Mouse (Mus musculus) 416B (cell line): ENCODE measurements around the gene Mlf2.
"Not testable (repeated sequence)": the region's sequence is repeated elsewhere in the genome, so short reads cannot be mapped to it uniquely, and the experiment has no call there.

Experiments used
- DNase-seq: peaks from one replicate; pipeline ENCODE4 v3.0.0; 2011; ENCODE audit warnings: low read depth

The Mlf2 gene

GRCm38 (mm10) chr6:124930754-124931524, at the start of gene Mlf2:
Mlf2 (plus strand) TSS chr6:124931386.
- peak; percentile 98 for DNase-seq

GRCm38 (mm10) chr6:124881821-124882220, 49.4 kb upstream of the Mlf2 start:
- DNase-seq = no peak

GRCm38 (mm10) chr6:124883351-124883750, 47.8 kb upstream of the Mlf2 start:
- DNase-seq = no peak

GRCm38 (mm10) chr6:124884714-124885500, 46.3 kb upstream of the Mlf2 start:
- DNase-seq = no peak

- no peak for DNase-seq
These were observed 45.2 kb upstream of the Mlf2 start for GRCm38 (mm10) chr6:124885956-124886381.

GRCm38 (mm10) chr6:124887986-124888385, 43.2 kb upstream of the Mlf2 start, which contains the start of gene Cd4:
Cd4 (minus strand) TSS chr6:124888221.
- no peak for DNase-seq

GRCm38 (mm10) chr6:124888555-124889125, 42.5 kb upstream of the Mlf2 start:
- DNase-seq = no peak

GRCm38 (mm10) chr6:124890997-124891396, 40.2 kb upstream of the Mlf2 start:
- no peak for DNase-seq

- DNase-seq = not testable (repeated sequence)
These were observed 37.1 kb upstream of the Mlf2 start for GRCm38 (mm10) chr6:124894113-124894512.

GRCm38 (mm10) chr6:124898359-124898758, 32.8 kb upstream of the Mlf2 start:
- peak; percentile 39 for DNase-seq

GRCm38 (mm10) chr6:124900056-124900800, 31.0 kb upstream of the Mlf2 start:
- no peak for DNase-seq

GRCm38 (mm10) chr6:124900801-124901480, 30.2 kb upstream of the Mlf2 start:
- peak; percentile 83 for DNase-seq

- no peak for DNase-seq
These were observed 29.3 kb upstream of the Mlf2 start for GRCm38 (mm10) chr6:124901851-124902250.

- DNase-seq = peak; percentile 90
These were observed 27.5 kb upstream of the Mlf2 start for GRCm38 (mm10) chr6:124903580-124904151.

GRCm38 (mm10) chr6:124904161-124904981, 26.8 kb upstream of the Mlf2 start:
- DNase-seq = peak; percentile 88

- no peak for DNase-seq
These were observed 26.0 kb upstream of the Mlf2 start for GRCm38 (mm10) chr6:124904991-124905860.

GRCm38 (mm10) chr6:124907767-124908166, 23.4 kb upstream of the Mlf2 start:
- no peak for DNase-seq

GRCm38 (mm10) chr6:124910032-124910431, 21.2 kb upstream of the Mlf2 start:
- DNase-seq = no peak
